In genomic region chr5:13667444-13667843, GRCm38 (mm10) we compare ENCODE assay signal across 10 mouse cellular contexts.
DNase-seq lines count a peak whose midpoint lies in the region; ATAC-seq and TF ChIP-seq lines count a peak whose summit lies in the region.
"Had no signal": no experiment of that assay in that cellular context is flagged by ENCODE, and none has a peak within 500 bp of the region (broad histone marks: within the 10 kb centered on the region; RNA-seq: fewer than 3 reads in every experiment).

No protein-coding gene starts in this region.

- TF ChIP-seq POLR2A in cerebellum, adult 2 months (IDR thresholded peaks at IDR 0.05; ENCODE audit: borderline replicate concordance, insufficient read depth, low read length): no peak

- no peaks in the 10 kb centered on the region for H3K36me3 ChIP-seq in forebrain, embryonic 14.5 days (ENCODE audit: control insufficient read depth, insufficient read depth, low read length)
- H3K36me3 ChIP-seq in forebrain, embryonic 11.5 days (ENCODE audit: control insufficient read depth, insufficient read depth, low read length): no peaks in the 10 kb centered on the region
- H3K36me3 ChIP-seq in embryonic facial prominence, embryonic 10.5 days (replicated peaks): no peaks in the 10 kb centered on the region

- H3K4me3 ChIP-seq in forebrain, embryonic 14.5 days (ENCODE audit: low read depth, low read length): no peak overlapping the region
- no peak overlapping the region for H3K4me3 ChIP-seq in forebrain, embryonic 11.5 days (ENCODE audit: low read depth, low read length)
- H3K4me3 ChIP-seq in cerebellum, adult 2 months (replicated peaks; ENCODE audit: insufficient read depth, low read depth, low read length): no peak overlapping the region
- no peak overlapping the region for H3K4me3 ChIP-seq in embryonic facial prominence, embryonic 10.5 days

- H3K27ac ChIP-seq in forebrain, embryonic 14.5 days (ENCODE audit: low read depth, low read length): no peak overlapping the region
- H3K27ac ChIP-seq in forebrain, embryonic 11.5 days (ENCODE audit: low read depth, low read length): no peak overlapping the region
- no peak overlapping the region for H3K27ac ChIP-seq in cerebellum, adult 2 months (ENCODE audit: insufficient read depth, low read length)
- H3K27ac ChIP-seq in embryonic facial prominence, embryonic 10.5 days (replicated peaks): no peak overlapping the region
- H3K27ac ChIP-seq: hindbrain, embryonic 14.5 days; kidney, postnatal 0 days had no signal

- DNase-seq in forebrain, embryonic 14.5 days (ENCODE audit: low spot score): peak; percentile 48
- DNase-seq in forebrain, embryonic 11.5 days (ENCODE audit: low spot score): no peak
- DNase-seq in cerebellum, adult 2 months: peak; percentile 17 to 78
- DNase-seq in frontal cortex, postnatal 36 days (ENCODE audit: low spot score in 2 of 2): peak; percentile 61 to 86
- peak; percentile 26 to 69 for DNase-seq in right cerebral cortex, postnatal 10 days (ENCODE audit: low spot score in 2 of 2)
- no peak for DNase-seq in gastrocnemius, postnatal 10 days
- DNase-seq in embryonic facial prominence, embryonic 10.5 days (ENCODE audit: low spot score): no peak
- no peak for DNase-seq in yolk sac, embryonic 10.5 days (ENCODE audit: low spot score)

- no peaks in the 10 kb centered on the region for H3K9me3 ChIP-seq in forebrain, embryonic 14.5 days (replicated peaks; ENCODE audit: control insufficient read depth, low read length)
- no peaks in the 10 kb centered on the region for H3K9me3 ChIP-seq in forebrain, embryonic 11.5 days (ENCODE audit: control insufficient read depth, low read length)
- H3K9me3 ChIP-seq in embryonic facial prominence, embryonic 10.5 days: no peaks in the 10 kb centered on the region

- H3K4me2 ChIP-seq in forebrain, embryonic 14.5 days (ENCODE audit: low read length): no peak overlapping the region
- H3K4me2 ChIP-seq in forebrain, embryonic 11.5 days (ENCODE audit: low read depth, low read length, severe bottlenecking): no peak overlapping the region
- H3K4me2 ChIP-seq: hindbrain, embryonic 14.5 days had no signal

- ATAC-seq in forebrain, embryonic 14.5 days: peak; percentile 58; the same call in 1 of the 2 replicates
- ATAC-seq in forebrain, embryonic 11.5 days (replicated peaks; ENCODE audit: low FRiP score): no peak

- no peaks in the 10 kb centered on the region for H3K27me3 ChIP-seq in forebrain, embryonic 14.5 days (replicated peaks; ENCODE audit: control insufficient read depth, insufficient read depth, low read length)
- H3K27me3 ChIP-seq in forebrain, embryonic 11.5 days (ENCODE audit: control insufficient read depth, insufficient read depth, low read length): no peaks in the 10 kb centered on the region
- H3K27me3 ChIP-seq in cerebellum, adult 2 months (ENCODE audit: control insufficient read depth, insufficient read depth, low read length): no peaks in the 10 kb centered on the region
- H3K27me3 ChIP-seq in embryonic facial prominence, embryonic 10.5 days (replicated peaks; ENCODE audit: low read depth, poor library complexity, severe bottlenecking): no peaks in the 10 kb centered on the region

- H3K4me1 ChIP-seq in forebrain, embryonic 14.5 days (ENCODE audit: control insufficient read depth, insufficient read depth, low read length): no peaks in the 10 kb centered on the region
- no peaks in the 10 kb centered on the region for H3K4me1 ChIP-seq in forebrain, embryonic 11.5 days (replicated peaks; ENCODE audit: control insufficient read depth, insufficient read depth, low read length)
- no peaks in the 10 kb centered on the region; the same call in 1 of the 2 replicates for H3K4me1 ChIP-seq in cerebellum, adult 2 months (ENCODE audit: control insufficient read depth, insufficient read depth, low read length)
- H3K4me1 ChIP-seq in embryonic facial prominence, embryonic 10.5 days: no peaks in the 10 kb centered on the region

- WGBS in forebrain, embryonic 14.5 days: 79% methylated on average over 1 of the region's 1 CpGs
- WGBS in forebrain, embryonic 11.5 days: 79% methylated on average over 1 of the region's 1 CpGs
- WGBS in cerebellum, adult 2 months: 17% methylated on average over 1 of the region's 1 CpGs
- 88% methylated on average over 1 of the region's 1 CpGs for WGBS in embryonic facial prominence, embryonic 10.5 days

- H3K9ac ChIP-seq in forebrain, embryonic 14.5 days (ENCODE audit: low read length): no peak overlapping the region
- no peak overlapping the region for H3K9ac ChIP-seq in forebrain, embryonic 11.5 days (ENCODE audit: low read length)
- H3K9ac ChIP-seq: hindbrain, embryonic 14.5 days had no signal

- no peak for TF ChIP-seq CTCF in cerebellum, adult 2 months (IDR thresholded peaks at IDR 0.05; ENCODE audit: borderline replicate concordance, insufficient read depth, low read depth, low read length)

Comparison
In these comparisons a context has a peak if more than half of its experiments do, and no peak if none do; other contexts are left out.
1. DNase-seq: peak in forebrain, embryonic 14.5 days (single experiment), cerebellum, adult 2 months (2 of 2), frontal cortex, postnatal 36 days (2 of 2) and right cerebral cortex, postnatal 10 days (2 of 2); none in forebrain, embryonic 11.5 days (single experiment), gastrocnemius, postnatal 10 days (single experiment), embryonic facial prominence, embryonic 10.5 days (single experiment) and yolk sac, embryonic 10.5 days (single experiment).